Mouse (Mus musculus): ENCODE data around the gene Rabl3.
A peak's percentile ranks its signal among the peaks of the same experiment; 100 is the strongest.

Gene Rabl3

GRCm38 (mm10) chr16:37539611-37540580 is at the start of gene Rabl3, which contains the start of gene Gtf2e1:
TSS of gene Rabl3 (plus strand) at chr16:37539885.
TSS of gene Gtf2e1 (minus strand) at chr16:37539789.
- DNase-seq, result peak; percentile 95

DNA sequence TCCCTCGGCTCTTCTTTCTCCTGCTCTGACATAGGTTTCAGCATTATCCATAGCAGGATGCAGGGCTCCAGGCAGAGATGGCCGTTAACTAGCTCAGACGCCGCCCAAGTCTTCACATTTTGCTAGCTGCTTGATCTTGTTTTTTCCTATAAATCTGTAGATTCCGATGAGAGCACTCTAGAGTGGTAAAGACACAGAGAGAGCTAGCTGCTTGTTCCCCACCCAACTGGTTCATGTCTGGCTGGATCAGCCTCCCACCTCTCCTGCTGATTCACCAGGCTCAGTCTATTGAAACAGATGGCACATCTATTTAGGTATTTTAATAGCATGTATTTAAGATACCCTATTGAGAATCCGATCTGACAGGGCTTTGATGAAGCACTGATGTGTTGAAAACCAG is 44.7 kb upstream of the Rabl3 start:
- DNase-seq, result no peak

GRCm38 (mm10) chr16:37498581-37498980 is 41.1 kb upstream of the Rabl3 start:
- DNase-seq, result no peak

GRCm38 (mm10) chr16:37504517-37504916 is 35.2 kb upstream of the Rabl3 start:
- no peak for DNase-seq

- no peak for DNase-seq
Measured at GRCm38 (mm10) chr16:37506751-37507150, 32.9 kb upstream of the Rabl3 start.

DNA sequence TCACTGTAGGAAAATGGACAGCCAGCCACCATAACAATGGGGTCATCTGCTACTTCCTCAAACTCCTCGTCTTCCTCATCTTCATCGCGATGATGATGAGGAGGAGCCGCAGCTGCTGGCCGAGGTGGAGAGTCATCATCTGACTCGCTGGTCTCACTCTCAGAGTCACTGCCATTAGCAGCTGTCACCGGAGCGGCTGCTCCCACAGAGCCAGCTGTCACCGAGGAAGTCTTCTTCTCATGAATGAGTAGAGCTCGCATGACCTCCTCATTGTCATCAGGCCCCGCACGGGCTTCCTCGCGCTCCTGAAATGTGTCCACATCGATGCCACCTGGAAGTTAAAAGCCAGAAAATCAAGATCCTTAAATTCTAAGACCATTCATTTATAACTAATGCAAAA is 28.2 kb upstream of the Rabl3 start:
- no peak for DNase-seq

DNA sequence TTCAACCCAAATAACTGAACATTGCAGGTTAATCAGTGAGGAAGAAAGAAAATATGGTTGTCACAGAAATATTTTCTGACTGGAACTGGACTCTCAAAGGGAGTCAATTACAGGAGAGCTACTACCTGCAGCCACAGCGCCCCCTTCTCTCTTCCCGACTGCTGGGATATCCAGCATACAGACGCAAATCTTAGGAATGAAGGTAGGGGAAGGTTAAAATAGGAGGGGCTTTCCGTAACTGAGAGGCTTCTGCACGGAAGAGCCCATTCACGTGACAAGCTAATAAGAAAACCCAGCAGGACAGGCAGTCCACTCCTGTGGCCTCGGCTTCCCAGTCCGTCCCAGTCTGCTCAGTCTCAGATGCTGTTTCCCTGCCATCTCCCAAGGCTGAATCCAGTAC is 25.0 kb upstream of the Rabl3 start:
- DNase-seq, result no peak

DNA sequence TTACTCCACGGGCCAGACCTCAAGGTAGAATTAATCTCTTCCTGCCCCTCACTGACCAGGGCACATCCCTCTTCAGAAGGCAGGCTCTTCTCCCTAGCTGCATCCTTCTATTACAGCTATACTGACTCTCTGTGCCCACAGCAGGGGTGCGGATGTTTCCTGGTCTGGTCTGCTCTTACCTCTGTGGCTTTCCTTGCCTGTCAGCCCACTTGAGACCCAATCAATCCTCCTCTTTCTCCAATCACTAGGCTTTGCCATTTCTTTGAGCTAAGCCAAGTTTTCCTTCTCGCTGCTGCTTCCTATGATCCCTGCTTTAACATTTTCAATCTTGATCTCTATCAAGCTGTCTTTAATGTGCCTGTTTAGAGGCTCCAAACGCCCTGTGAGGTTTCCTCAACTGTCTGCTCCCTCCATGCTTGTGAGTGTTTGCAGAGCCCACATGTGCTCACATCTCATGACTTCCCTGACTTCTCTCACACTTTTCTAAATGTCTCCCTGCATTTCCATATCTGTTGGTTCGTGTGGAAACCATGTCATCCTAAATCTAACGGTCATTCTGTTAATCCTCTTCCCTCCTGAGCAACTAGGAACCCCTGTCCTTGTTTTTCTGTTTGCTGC is 23.2 kb upstream of the Rabl3 start:
- DNase-seq, result no peak

GRCm38 (mm10) chr16:37517596-37518211 is 22.0 kb upstream of the Rabl3 start:
- DNase-seq, result no peak

- no peak for DNase-seq
Measured at GRCm38 (mm10) chr16:37518662-37519061, 21.0 kb upstream of the Rabl3 start.

GRCm38 (mm10) chr16:37519721-37520120 is 20.0 kb upstream of the Rabl3 start:
- DNase-seq, result no peak

GRCm38 (mm10) chr16:37520190-37521040 is 19.3 kb upstream of the Rabl3 start:
- no peak for DNase-seq

DNA sequence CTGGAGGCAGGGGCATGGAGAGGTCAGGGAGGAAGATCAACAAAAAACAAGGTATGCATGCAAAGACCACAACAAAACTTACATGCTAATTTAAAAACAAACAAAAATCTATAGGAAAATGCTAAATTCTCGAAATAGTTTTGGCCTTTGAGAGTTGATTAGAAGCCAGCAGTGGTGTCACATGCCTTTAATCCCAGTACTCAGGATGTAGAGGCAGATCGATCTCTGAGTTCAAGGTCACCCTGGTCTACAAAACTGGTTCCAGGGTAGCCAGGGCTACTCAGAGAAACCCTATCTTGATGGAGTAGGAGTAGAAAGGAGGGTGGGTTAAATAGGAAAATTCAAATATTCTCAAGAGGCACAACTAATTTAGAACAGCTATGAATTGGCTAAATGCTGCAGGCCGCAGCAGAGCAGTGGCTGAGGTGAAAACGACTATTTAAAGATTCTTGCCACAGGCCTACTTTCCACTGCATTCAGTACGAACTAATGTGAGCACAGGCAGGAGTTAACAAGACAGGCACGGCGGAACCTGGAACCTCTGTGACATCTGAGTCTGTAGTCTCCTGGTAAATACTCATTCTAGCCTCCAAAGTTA is 17.5 kb upstream of the Rabl3 start:
- DNase-seq, result no peak

GRCm38 (mm10) chr16:37525121-37525520 is 14.6 kb upstream of the Rabl3 start:
- DNase-seq, result no peak

GRCm38 (mm10) chr16:37526688-37527223 is 12.9 kb upstream of the Rabl3 start:
- no peak for DNase-seq

DNA sequence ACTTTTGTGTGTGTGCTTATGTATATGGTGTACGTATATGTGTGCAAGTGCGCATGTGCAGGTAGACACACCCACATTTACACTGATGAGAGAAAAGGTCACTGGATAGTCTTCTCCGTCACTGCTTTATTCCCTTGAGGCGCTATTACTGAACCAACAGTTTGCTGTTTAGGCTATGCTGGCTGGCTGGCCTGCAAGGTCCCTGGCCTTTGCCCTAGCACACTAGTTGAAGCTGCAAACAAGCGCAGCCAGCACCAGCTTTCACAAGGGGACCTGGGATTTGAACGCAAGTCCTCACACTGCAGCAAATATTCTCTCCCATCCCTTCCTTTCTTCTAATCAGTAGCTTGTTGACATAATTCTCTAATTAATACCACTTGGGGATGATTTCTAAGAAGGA is 9.5 kb upstream of the Rabl3 start:
- no peak for DNase-seq

- no peak for DNase-seq
Measured at GRCm38 (mm10) chr16:37532046-37532445, 7.6 kb upstream of the Rabl3 start.

GRCm38 (mm10) chr16:37533369-37534068 is 6.2 kb upstream of the Rabl3 start:
- no peak for DNase-seq

GRCm38 (mm10) chr16:37539240-37539610 is 460 bp upstream of the Rabl3 start:
- no peak for DNase-seq

DNA sequence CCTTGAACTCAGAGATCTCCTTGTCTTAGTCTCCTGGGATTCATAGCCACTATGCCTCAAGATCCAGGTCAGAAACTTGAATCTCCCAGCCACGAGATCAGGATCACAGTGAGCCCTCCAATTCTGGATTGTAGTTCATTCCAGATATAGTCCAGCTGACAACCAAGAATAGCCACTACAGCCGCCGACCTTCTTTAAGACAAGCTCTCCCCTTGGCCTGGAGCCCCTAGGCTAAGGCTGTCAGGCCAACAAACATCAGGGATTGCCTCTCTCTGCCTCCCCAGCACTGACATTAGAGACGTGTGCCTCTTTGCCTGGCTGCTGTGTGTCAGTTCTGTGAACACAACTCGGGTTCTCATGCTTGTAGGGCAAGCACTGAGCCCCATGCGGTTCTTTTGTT is 1.1 kb downstream of the Rabl3 start:
- peak; percentile 10 for DNase-seq

GRCm38 (mm10) chr16:37546312-37546711 is 6.6 kb downstream of the Rabl3 start:
- no peak for DNase-seq
